In genomic region chr9:87961796-87962195, GRCm38 (mm10) we compare ENCODE assay signal across 32 mouse cellular contexts.
"Had no signal": no experiment of that assay in that cellular context is flagged by ENCODE, and none has a peak within 500 bp of the region (broad histone marks: within the 10 kb centered on the region; RNA-seq: fewer than 3 reads in every experiment).

No protein-coding gene starts in this region.

- H3K27ac ChIP-seq: limb, embryonic 10.5 days; limb, embryonic 12.5 days; limb, embryonic 13.5 days; limb, embryonic 15.5 days; liver, embryonic 12.5 days; liver, embryonic 13.5 days; liver, embryonic 14.5 days; liver, embryonic 15.5 days; lung, embryonic 15.5 days; macrophage; midbrain, embryonic 10.5 days; midbrain, embryonic 12.5 days; midbrain, embryonic 13.5 days; midbrain, embryonic 15.5 days; neural tube, embryonic 12.5 days had no signal

- DNase-seq: left cerebral cortex, postnatal 4 days; liver; liver, embryonic 13.5 days; liver, postnatal 0 days; lung, adult 18-20 months; lung, adult 2 months; lung, embryonic 14.5 days; lung, postnatal 10 days; lung, postnatal 14 days; lung, postnatal 36 days; lung, postnatal 4 days; midbrain, embryonic 14.5 days had no signal

- H3K4me2 ChIP-seq: limb, embryonic 12.5 days; limb, embryonic 13.5 days; limb, embryonic 15.5 days; liver, embryonic 11.5 days; liver, embryonic 12.5 days; liver, embryonic 13.5 days; liver, embryonic 15.5 days; lung, embryonic 14.5 days; lung, embryonic 15.5 days; midbrain, embryonic 11.5 days; midbrain, embryonic 12.5 days; midbrain, embryonic 13.5 days; midbrain, embryonic 15.5 days; neural tube, embryonic 12.5 days had no signal

- H3K27me3 ChIP-seq: limb, embryonic 12.5 days; limb, embryonic 15.5 days; liver, embryonic 12.5 days; liver, embryonic 13.5 days; liver, embryonic 15.5 days; lung, embryonic 15.5 days; megakaryocyte, embryonic 14.5 days; midbrain, embryonic 12.5 days; midbrain, embryonic 13.5 days; midbrain, embryonic 15.5 days; neural tube, embryonic 12.5 days had no signal

- H3K4me1 ChIP-seq: limb, embryonic 15.5 days; liver, embryonic 12.5 days; liver, embryonic 13.5 days; liver, embryonic 15.5 days; megakaryocyte, embryonic 14.5 days; midbrain, embryonic 10.5 days; midbrain, embryonic 12.5 days; midbrain, embryonic 13.5 days; midbrain, embryonic 15.5 days; neural tube, embryonic 12.5 days had no signal

- H3K4me3 ChIP-seq: limb, embryonic 10.5 days; limb, embryonic 12.5 days; limb, embryonic 13.5 days; limb, embryonic 15.5 days; liver, embryonic 12.5 days; liver, embryonic 13.5 days; liver, embryonic 15.5 days; lung, embryonic 15.5 days; megakaryocyte, embryonic 14.5 days; midbrain, embryonic 10.5 days; midbrain, embryonic 12.5 days; midbrain, embryonic 13.5 days; midbrain, embryonic 15.5 days; myocyte; neural tube, embryonic 12.5 days had no signal

- H3K9ac ChIP-seq: limb, embryonic 12.5 days; limb, embryonic 13.5 days; limb, embryonic 15.5 days; liver, embryonic 12.5 days; liver, embryonic 13.5 days; liver, embryonic 14.5 days; liver, embryonic 15.5 days; liver, postnatal 0 days; lung, embryonic 14.5 days; lung, embryonic 15.5 days; midbrain, embryonic 12.5 days; midbrain, embryonic 13.5 days; midbrain, embryonic 15.5 days; neural tube, embryonic 12.5 days had no signal

- ATAC-seq: liver, embryonic 12.5 days; liver, postnatal 0 days; lung, postnatal 0 days; midbrain, embryonic 13.5 days; midbrain, embryonic 15.5 days; midbrain, embryonic 16.5 days had no signal

- H3K9me3 ChIP-seq: limb, embryonic 10.5 days; limb, embryonic 12.5 days; limb, embryonic 15.5 days; liver, embryonic 12.5 days; liver, embryonic 13.5 days; liver, embryonic 15.5 days; lung, embryonic 15.5 days; midbrain, embryonic 10.5 days; midbrain, embryonic 12.5 days; midbrain, embryonic 13.5 days; midbrain, embryonic 15.5 days; neural tube, embryonic 12.5 days had no signal

- H3K36me3 ChIP-seq: limb, embryonic 10.5 days; limb, embryonic 12.5 days; limb, embryonic 13.5 days; limb, embryonic 15.5 days; liver, embryonic 12.5 days; liver, embryonic 13.5 days; liver, embryonic 15.5 days; lung, embryonic 15.5 days; midbrain, embryonic 10.5 days; midbrain, embryonic 12.5 days; midbrain, embryonic 13.5 days; midbrain, embryonic 15.5 days; neural tube, embryonic 12.5 days had no signal
